Mouse (Mus musculus) kidney, postnatal 36 days (tissue): Measurements from ENCODE around the gene Il31ra.

ENCODE experiments used
- DNase-seq, 2 experiments: peaks; one replicate each; pipeline ENCODE4 v3.0.0; 2021 to 2022; ENCODE audit warnings: mixed read lengths in 2 of 2

The Il31ra gene

DNA sequence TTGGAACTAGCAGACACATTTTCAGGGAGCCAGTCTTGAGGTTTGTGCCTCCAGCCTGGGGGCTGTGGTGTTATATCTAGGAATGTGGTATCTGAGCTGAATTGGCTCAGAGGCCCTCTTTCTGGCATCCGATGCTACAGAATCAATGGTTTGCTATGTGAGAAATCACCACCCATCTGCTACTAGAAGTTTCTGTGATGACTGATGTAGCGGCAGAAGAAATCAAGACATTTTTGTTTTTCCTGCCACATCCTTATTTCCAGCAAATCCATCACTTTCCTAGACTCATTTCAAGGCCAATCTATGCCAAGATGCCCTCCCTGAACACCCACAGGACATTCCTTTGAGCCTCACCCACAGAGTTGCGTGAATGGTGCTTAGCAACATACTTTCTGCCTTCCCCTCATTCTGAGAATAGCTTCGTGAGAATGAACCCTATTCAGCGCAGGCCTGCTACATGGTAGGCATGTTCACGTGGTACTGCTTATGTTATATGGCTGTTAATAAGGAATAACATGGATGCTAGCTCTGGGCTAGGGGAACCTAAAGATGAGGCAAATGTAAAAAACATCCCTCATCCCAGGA lies 33.5 kb downstream of the Il31ra start:
- no peak for DNase-seq

DNA sequence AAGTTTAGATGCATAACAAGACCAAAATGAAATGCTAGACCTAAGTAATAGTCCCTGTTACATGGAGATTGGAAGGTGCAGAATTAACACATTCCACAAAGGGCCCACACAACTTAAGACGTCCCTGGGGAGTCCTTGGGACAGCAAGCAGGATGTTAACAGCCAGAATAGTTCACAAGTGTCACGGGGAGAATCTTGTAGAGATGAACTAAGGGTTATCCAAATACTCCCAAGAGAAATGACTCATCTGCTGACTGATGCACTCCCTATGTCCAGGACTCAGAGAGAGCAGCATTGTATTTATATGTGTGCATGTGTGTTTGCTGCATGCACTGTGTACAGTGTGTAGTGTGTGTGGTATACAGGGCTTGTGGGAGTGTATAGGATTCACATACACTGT lies 37.7 kb downstream of the Il31ra start:
- peak; percentile 9 to 53 for DNase-seq

DNA sequence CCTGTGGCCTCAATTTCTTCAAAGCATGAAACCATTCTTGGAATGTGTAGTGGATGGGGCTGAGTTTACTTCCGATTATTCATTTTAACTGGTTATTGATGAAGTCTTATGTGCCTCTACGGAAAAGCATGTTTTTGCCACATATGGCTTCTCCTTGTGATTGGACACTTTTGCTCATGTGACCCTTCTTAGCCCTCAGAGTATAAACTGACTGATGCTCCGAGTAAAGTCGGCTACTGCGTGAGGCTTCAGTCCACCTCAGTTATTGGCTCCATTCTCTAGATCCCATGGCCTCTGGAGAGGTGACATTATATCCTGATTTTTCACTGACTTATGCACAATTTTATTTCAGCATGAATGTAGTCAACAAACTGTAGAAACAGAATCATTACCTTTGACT lies 40.9 kb downstream of the Il31ra start:
- no peak for DNase-seq

DNA sequence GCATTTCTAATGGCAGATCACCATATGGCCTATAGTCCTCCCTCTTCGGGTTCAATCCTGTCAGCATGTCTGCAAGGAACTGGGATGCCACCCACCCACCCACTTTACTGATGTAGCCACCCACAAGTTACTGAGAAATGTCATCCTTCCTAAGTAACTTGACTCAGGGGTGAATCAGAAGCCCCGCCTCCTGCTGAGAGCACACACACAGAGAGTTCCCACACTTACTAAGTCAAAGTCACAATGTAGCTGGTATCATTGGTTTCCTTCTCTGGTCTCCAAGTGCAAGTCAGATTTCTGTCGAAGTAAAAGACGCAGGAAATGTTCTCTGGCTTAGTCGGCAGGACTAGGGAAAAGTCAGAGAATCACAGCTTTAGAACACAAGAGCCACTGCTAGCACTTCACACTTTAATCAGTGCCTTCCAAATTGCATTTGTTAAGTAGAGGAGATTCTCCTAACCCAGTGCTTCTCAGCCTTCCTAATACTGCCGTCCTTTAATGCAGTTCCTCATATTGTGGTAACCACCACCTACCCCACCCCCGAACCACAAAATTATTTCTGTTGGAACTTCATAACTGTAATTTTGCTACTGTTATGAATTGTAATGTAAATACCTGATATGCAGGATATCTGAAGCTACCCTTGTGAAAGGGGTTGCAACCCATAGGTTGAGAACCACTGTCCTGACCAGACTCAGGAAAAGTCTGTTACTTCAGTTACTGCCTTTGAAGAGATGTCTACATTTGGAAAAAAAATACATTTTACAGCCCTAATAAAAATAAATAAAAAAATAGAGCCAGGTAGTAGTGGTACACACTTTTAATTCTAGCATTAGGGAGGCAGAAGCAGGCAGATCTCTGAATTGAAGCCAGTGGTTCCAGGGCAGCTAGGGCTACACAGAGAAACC lies 42.3 kb downstream of the Il31ra start:
- DNase-seq, result no peak

DNA sequence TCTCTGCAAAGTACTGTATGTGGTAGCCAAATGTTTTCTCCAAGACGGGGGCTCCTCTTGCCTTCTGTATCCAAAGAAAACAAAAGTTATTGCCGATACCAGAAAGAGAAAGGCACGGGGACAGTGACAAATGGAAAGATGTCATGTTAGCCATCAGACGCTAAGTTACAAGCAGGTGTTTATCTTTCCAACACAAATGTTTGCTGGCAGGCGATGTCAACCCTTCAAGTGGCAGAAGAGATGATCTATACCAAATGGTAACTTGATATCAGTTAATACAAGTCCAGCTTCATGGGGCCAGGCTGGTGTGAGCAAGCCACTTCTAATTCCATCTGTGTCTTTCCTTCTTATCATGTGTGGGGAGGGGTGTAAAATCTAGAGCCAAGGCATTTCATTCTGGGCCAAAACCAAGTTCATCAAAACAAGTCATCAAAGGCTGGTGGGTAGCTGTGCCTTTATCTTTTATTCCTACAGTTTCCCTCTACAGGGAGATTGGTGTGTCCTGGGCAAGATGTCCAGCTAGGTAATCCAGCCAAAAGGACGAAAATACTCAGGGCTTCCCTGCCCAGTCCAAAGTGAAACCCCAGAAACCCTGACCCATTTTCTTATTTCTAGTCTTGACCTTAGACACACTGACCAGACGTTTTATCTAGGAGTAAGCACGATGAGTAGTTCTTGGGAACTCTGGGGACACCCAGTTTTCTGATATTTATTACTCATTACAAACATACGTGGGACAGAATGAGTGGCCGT lies 52.8 kb downstream of the Il31ra start:
- no peak for DNase-seq

DNA sequence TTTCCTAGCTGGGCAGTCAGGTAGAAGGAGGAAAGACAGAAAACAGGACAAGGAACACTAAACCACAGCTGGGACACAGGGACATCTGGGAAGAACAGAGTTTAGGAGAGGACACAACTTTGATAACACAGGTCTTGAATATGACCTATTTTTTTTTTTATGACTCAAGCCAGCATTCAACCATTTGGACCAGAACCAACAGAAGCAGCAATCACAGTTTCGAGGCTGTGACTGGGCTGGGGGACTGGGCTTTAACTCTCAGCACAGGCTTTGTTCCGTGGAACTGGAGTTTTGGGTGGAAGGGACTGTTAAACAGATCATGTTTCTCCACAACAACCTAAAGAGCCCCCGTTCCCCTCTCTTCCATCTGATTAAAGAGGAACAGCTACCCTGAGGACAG lies 53.5 kb downstream of the Il31ra start:
- DNase-seq, result peak in 1 of 2 experiments; percentile 8

DNA sequence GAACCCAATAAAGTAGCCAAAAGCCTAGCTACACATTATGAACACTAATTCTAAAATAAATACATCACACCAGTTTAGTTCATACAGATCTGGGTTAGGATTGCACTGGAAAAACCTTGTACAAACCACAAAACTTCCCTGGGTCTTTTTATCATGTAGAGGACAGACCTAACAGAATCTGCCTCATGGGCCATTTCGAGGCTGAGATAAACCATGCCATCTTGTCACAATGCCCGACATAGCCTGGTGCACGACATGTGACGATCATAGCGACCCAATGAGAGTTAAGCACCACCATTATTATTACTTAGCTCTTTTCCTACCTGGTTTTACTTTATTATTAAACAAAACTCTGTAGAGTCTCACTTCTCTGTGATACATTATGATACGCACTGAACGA lies 57.1 kb downstream of the Il31ra start:
- no peak for DNase-seq

GRCm38 (mm10) chr13:112536611-112537010 lies 57.5 kb downstream of the Il31ra start:
- DNase-seq, result no peak

- peak; percentile 26 to 61 for DNase-seq
These were observed 60.6 kb downstream of the Il31ra start for GRCm38 (mm10) chr13:112533556-112533955.

DNA sequence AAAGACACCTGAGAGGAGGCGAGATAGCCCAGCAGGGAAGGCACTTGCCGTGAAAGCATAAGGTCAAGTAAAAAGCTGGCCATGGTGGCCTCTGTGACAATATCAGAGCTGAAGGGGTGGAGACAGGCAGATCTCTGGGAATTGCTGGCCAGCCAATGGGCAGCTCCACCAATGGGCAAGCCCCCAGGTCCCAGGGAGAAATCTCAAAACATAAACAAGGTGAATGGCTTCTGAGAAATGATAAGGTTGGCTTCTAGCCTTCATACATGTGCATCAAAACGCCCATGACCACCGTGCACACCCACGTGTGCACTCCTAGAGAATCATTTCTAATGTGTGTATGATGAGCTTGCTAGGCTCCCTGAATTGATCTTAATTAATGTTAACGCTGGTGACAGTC lies 61.9 kb downstream of the Il31ra start:
- no peak for DNase-seq

DNA sequence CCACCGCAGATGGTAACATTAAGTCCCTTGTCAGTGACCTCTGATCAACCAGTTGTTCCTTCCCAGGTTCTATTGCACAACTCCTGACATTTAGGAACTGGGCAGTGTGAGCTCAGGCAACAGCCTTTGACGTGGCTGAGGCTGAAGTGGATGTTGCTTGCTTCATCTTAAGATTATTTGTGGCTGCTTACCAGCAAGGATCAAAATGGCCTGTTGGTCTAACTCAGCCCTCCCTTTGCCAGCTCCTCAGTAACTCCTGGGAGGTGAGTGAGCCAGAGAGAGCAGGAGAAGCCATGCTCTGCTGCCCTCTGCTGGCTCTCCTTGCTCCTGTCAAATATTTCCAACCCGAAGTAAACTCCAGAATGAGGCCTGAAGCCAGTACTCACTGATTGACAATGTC lies 64.3 kb downstream of the Il31ra start:
- peak; percentile 81 to 93 for DNase-seq

DNA sequence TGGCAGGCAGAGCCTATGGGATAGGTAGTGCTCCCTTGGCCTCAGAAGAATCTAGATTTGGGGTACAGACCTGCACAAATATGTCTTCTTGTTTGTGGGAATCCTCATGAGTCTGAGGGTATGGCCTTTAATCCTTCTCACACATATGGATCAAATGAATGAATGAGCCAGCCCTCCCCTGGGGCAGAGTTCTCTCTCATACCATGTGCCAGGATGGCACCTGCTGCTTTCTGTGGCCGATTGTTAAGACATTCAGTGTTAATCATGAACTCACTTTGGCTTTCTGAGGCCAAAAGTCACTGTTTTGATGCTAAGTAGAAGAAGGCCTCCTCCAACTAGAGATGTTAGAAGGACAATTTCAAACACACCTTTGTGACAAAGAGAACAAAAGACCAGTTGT lies 67.0 kb downstream of the Il31ra start:
- DNase-seq, result peak; percentile 61 to 75

- peak; percentile 49 to 57 for DNase-seq
These were observed 70.7 kb downstream of the Il31ra start for GRCm38 (mm10) chr13:112523346-112523970.

- no peak for DNase-seq
These were observed 71.3 kb downstream of the Il31ra start for GRCm38 (mm10) chr13:112522896-112523295.

GRCm38 (mm10) chr13:112522261-112522660 lies 71.9 kb downstream of the Il31ra start:
- no peak for DNase-seq

DNA sequence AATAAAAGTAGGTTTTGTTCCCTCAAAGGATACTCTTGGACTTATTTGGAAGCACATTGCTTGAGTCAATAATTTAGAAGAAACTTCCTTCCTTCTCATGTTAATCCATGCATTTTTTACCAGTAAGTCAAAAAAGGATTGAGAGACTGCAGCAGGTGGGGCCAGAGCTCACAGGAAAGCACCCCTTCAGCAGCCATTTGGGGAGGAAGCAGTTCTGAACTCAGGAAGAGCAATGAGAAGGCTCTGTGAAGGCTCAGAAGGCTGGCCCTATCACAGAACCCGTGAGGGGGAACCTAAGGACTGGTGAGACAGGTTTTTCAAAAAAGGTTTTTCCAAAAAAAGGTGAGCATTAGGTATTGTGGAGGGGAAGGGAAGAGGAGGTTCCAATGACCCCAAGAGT lies 79.6 kb downstream of the Il31ra start:
- DNase-seq, result no peak

DNA sequence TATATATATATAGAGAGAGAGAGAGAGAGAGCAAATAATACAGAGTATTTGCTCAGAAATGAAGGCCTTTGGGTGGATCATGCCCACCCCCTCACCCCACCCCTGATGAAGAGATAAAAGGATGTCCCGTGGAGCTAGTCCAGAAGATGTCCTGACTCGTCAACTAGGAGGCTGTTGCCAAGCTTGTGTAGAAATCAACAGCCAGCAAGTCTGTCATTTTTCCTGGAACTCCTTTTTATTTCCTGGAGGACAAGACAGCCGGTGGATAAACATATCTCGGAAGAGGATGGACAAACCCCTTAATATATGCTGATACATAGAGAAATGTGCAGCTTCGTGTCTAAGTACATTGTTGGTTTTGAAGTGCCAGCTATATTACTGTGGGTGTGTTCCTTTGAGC lies 81.3 kb downstream of the Il31ra start:
- DNase-seq, result no peak

DNA sequence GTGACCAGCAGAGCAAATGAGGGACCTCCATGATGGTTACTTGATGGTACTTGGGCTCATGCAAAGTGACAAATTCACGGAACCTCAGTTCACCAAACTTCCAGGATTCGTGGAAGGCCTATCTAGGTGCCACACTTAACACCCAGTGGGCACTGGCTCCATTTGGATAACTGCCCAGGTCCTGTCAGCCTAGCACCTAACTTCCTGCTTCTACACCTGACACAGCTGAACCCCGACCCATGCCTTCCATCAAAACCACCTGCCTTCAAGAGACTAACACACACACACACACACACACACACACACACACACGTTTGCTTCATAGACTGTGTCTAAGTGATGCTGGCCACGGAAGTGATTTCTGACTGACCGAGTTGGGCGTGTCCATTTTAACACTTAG lies 82.3 kb downstream of the Il31ra start:
- peak in 1 of 2 experiments; percentile 20 for DNase-seq

DNA sequence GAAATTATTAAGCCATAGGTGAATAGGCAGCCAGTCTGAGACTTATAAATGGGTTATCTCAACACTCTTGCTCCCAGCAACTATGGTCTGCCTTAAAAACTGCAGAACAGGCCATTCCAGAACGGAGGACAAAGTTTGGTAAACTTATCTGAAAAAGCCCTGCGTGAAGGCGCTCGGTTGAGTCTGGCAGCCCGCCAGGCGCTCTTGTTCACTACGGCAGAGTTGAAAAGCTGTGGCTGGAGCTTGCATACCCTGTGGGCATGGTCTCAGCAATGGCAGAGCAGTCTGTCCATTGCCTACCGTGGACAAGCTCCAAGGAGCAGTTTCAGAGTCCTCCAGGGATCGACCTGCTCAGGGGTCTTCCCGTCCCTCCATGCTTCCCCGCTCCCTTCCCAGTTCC lies 82.9 kb downstream of the Il31ra start:
- peak; percentile 16 to 61 for DNase-seq

DNA sequence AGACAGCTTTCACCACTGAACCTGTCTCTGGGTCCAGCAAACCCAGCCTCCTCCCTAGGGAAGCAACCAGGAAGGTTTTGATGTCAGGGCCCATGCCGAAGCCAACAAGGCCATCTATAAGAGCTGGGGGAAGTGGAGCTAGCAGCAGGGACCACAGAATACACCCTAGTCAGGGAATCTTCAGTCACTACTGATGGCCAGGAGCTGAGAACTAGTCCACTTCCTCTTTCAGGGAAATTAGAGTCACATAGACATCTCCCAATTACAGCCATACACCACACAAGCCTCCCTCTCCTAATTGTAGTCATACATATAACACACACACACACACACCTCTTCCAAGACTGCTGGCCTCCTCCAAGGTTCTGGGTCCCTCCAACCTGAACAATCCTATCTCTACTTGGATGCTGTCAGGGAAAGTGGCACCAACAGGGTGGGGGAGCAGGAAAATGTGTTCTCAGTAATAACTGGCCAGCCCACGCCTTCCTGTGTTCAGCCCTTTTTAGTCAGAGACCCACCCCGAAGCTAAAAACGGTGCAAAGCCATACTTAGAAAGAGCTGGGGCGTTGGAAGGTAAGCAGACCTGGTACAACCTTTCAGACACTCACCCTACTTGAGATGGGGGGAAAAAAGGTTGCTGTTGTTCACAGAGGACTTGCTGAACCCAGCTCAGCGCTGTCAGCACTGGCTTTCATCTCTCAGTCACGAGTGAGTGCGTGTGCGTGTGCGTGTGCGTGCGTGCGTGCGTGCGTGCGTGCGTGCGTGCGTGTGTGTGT lies 83.5 kb downstream of the Il31ra start:
- no peak for DNase-seq

DNA sequence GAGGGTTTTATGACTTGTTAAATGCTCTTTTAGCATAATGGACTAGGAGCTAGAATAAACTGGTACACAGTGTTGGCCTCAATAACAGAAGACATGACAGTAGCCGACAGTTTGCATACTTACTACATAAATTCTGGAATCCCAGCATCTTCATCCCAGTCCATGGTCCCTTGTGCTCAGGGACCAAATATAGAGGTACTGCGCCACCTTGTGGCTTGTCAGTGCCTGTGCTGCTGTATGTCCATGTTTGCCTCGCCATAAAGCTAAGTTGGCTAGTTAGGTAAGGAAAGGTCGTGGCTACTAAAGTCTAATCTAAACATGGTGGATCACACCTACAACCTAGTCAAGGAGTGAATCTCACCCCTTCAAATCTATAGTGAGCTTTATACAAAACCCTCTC lies 84.7 kb downstream of the Il31ra start:
- DNase-seq, result peak; percentile 58 to 79

- DNase-seq, result no peak
These were observed 85.7 kb downstream of the Il31ra start for GRCm38 (mm10) chr13:112508487-112508886.
